Mouse (Mus musculus): ENCODE measurements at regions not wholly inside any gene's neighbourhood (a gene's known extent, or its start where the extent isn't known, plus 50 kb on each side); places are given as distances from the start of the nearest gene placed in this dataset.
"Not testable (repeated sequence)": the region's sequence is repeated elsewhere in the genome, so short reads cannot be mapped to it uniquely, and the experiment has no call there.

GRCm38 (mm10) chr19:35639945-35640344 is 417.4 kb downstream of the Htr7 start:
- intact Hi-C loops (cut with DNase I), result loop anchor here (5.0 kb wide), 1 partner anchor 112 kb away; no protein-coding TSS in a partner anchor
- DNase-seq (ENCODE audit: low spot score in 2 of 2), result no peak

GRCm38 (mm10) chr19:35621771-35622170 is 435.5 kb downstream of the Htr7 start:
- peak; percentile 8 to 35 for DNase-seq (ENCODE audit: low spot score in 2 of 2)
- intact Hi-C loops (cut with DNase I), result no loop called here

- intact Hi-C loops (cut with DNase I), result no loop called here
- no peak for DNase-seq (ENCODE audit: low spot score in 2 of 2)
Observed at GRCm38 (mm10) chr19:35595384-35595783, 461.9 kb downstream of the Htr7 start.

- DNase-seq (ENCODE audit: low spot score in 2 of 2), result peak; percentile 8 to 76
- intact Hi-C loops (cut with DNase I), result no loop called here
Observed at GRCm38 (mm10) chr19:35575979-35576378, 481.3 kb downstream of the Htr7 start.

GRCm38 (mm10) chr19:35549381-35549780 is 507.9 kb downstream of the Htr7 start:
- intact Hi-C loops (cut with DNase I), result no loop called here
- DNase-seq (ENCODE audit: low spot score in 2 of 2), result peak in 1 of 2 experiments; percentile 52

- intact Hi-C loops (cut with DNase I), result no loop called here
- DNase-seq (ENCODE audit: low spot score in 2 of 2), result no peak
Observed at GRCm38 (mm10) chr19:35536816-35537215, 520.5 kb downstream of the Htr7 start.

- intact Hi-C loops (cut with DNase I), result no loop called here
- peak; percentile 7 to 67 for DNase-seq (ENCODE audit: low spot score in 2 of 2)
Observed at GRCm38 (mm10) chr19:35529276-35529675, 528.0 kb downstream of the Htr7 start.

GRCm38 (mm10) chr19:35493721-35494120 is 563.6 kb downstream of the Htr7 start:
- no peak for DNase-seq (ENCODE audit: low spot score in 2 of 2)
- intact Hi-C loops (cut with DNase I), result loop anchor here (10.0 kb wide), 1 partner anchor 561 kb away; the partner anchor contains the start of gene Htr7

- no peak for DNase-seq (ENCODE audit: low spot score in 2 of 2)
- intact Hi-C loops (cut with DNase I), result loop anchor here (10.0 kb wide), 1 partner anchor 563 kb away; the partner anchor contains the start of gene Htr7
Observed at GRCm38 (mm10) chr19:35491354-35491753, 566.0 kb downstream of the Htr7 start.

GRCm38 (mm10) chr19:35485616-35486015 is 563.5 kb downstream of the Kif20b start:
- intact Hi-C loops (cut with DNase I); DNase-seq (ENCODE audit: low spot score in 2 of 2): not testable (repeated sequence)

- DNase-seq (ENCODE audit: low spot score in 2 of 2), result no peak
- intact Hi-C loops (cut with DNase I), result no loop called here
Observed at GRCm38 (mm10) chr19:35482469-35482868, 560.3 kb downstream of the Kif20b start.

- no peak for DNase-seq (ENCODE audit: low spot score in 2 of 2)
- intact Hi-C loops (cut with DNase I), result no loop called here
Observed at GRCm38 (mm10) chr19:35453942-35454341, 531.8 kb downstream of the Kif20b start.

- DNase-seq (ENCODE audit: low spot score in 2 of 2), result peak; percentile 5 to 67
- intact Hi-C loops (cut with DNase I), result loop anchor here (2.0 kb wide), 1 partner anchor 140 kb away; no protein-coding TSS in a partner anchor
Observed at GRCm38 (mm10) chr19:35442466-35442865, 520.3 kb downstream of the Kif20b start.

GRCm38 (mm10) chr19:35438074-35438473 is 515.9 kb downstream of the Kif20b start:
- intact Hi-C loops (cut with DNase I), result no loop called here

More at GRCm38 (mm10) chr19:35438074-35438473, 515.9 kb downstream of the Kif20b start:
- no peak for DNase-seq (ENCODE audit: low spot score in 2 of 2)

Measured in left cerebral cortex, postnatal 25 days (tissue).